In genomic region chr3:132084680-132085079, GRCm38 (mm10) we compare ENCODE assay signal across 8 mouse cellular contexts. TPM values are rescaled to one million over a fixed set of nuclear protein-coding genes. Genes with fewer than 3 reads are reported as not detected.
DNase-seq lines count a peak whose midpoint lies in the region; ATAC-seq lines count a peak whose summit lies in the region.

No protein-coding gene starts in this region.

- no peaks in the 10 kb centered on the region for H3K36me3 ChIP-seq in embryonic facial prominence, embryonic 11.5 days (replicated peaks; ENCODE audit: control insufficient read depth, insufficient read depth, low read depth, low read length)
- no peaks in the 10 kb centered on the region for H3K36me3 ChIP-seq in intestine, embryonic 16.5 days (ENCODE audit: control insufficient read depth, insufficient read depth, low read length)
- H3K36me3 ChIP-seq in midbrain, embryonic 11.5 days (ENCODE audit: control insufficient read depth, insufficient read depth, low read length): no peaks in the 10 kb centered on the region

- peak overlapping the region; percentile 91 for H3K4me2 ChIP-seq in embryonic facial prominence, embryonic 11.5 days (ENCODE audit: low read depth, low read length)
- H3K4me2 ChIP-seq in intestine, embryonic 16.5 days (ENCODE audit: low read depth, low read length): peak overlapping the region; percentile 70
- H3K4me2 ChIP-seq in midbrain, embryonic 11.5 days: peak overlapping the region; percentile 64

- H3K4me3 ChIP-seq in embryonic facial prominence, embryonic 11.5 days (ENCODE audit: low read depth, low read length): peak overlapping the region; percentile 54
- peak overlapping the region; percentile 49 for H3K4me3 ChIP-seq in intestine, embryonic 16.5 days (ENCODE audit: low read length)
- H3K4me3 ChIP-seq in midbrain, embryonic 11.5 days (ENCODE audit: low read depth, low read length): peak overlapping the region; percentile 51

- H3K9ac ChIP-seq in embryonic facial prominence, embryonic 11.5 days (replicated peaks; ENCODE audit: low read length): peak overlapping the region; percentile 60
- H3K9ac ChIP-seq in intestine, embryonic 16.5 days (ENCODE audit: low read depth, low read length): peak overlapping the region; percentile 57; the same call in 1 of the 2 replicates
- H3K9ac ChIP-seq in midbrain, embryonic 11.5 days (ENCODE audit: low read length): peak overlapping the region; percentile 30; the same call in 1 of the 2 replicates

- ATAC-seq in embryonic facial prominence, embryonic 11.5 days (replicated peaks; ENCODE audit: insufficient number of reproducible peaks, low FRiP score, low TSS enrichment, low read depth): peak; percentile 27; the same call in 1 of the 2 replicates
- peak; percentile 32; the same call in 1 of the 2 replicates for ATAC-seq in intestine, embryonic 16.5 days
- peak; percentile 18 for ATAC-seq in midbrain, embryonic 11.5 days (ENCODE audit: low FRiP score)
- ATAC-seq in CD4-positive, CD25-positive, alpha-beta regulatory T cell, adult 4 months: no peak

- 1% methylated on average over 8 of the region's 8 CpGs for WGBS in embryonic facial prominence, embryonic 11.5 days
- WGBS in intestine, embryonic 16.5 days: 3% methylated on average over 8 of the region's 8 CpGs
- 5% methylated on average over 8 of the region's 8 CpGs for WGBS in midbrain, embryonic 11.5 days

- intact Hi-C loops in heart, postnatal 25 days (cut with DNase I): loop anchor here (10.0 kb wide), 1 partner anchor 110 kb away; no protein-coding TSS in a partner anchor

- H3K27me3 ChIP-seq in embryonic facial prominence, embryonic 11.5 days (ENCODE audit: control insufficient read depth, insufficient read depth, low read length): peaks cover 3% of the 10 kb centered on the region; the same call in 1 of the 2 replicates
- peaks cover 14% of the 10 kb centered on the region for H3K27me3 ChIP-seq in intestine, embryonic 16.5 days (replicated peaks; ENCODE audit: control insufficient read depth, insufficient read depth, low read length)
- H3K27me3 ChIP-seq in midbrain, embryonic 11.5 days (ENCODE audit: control insufficient read depth, insufficient read depth, low read length): peaks cover 17% of the 10 kb centered on the region

- H3K27ac ChIP-seq in embryonic facial prominence, embryonic 11.5 days (replicated peaks; ENCODE audit: low read depth, low read length): no peak overlapping the region
- H3K27ac ChIP-seq in intestine, embryonic 16.5 days (ENCODE audit: low read length): no peak overlapping the region
- no peak overlapping the region for H3K27ac ChIP-seq in midbrain, embryonic 11.5 days (ENCODE audit: low read depth, low read length)

- H3K4me1 ChIP-seq in embryonic facial prominence, embryonic 11.5 days (ENCODE audit: control insufficient read depth, insufficient read depth, low read length): peaks cover 3% of the 10 kb centered on the region; the same call in 1 of the 2 replicates
- peaks cover 13% of the 10 kb centered on the region for H3K4me1 ChIP-seq in intestine, embryonic 16.5 days (ENCODE audit: control insufficient read depth, insufficient read depth, low read length)
- H3K4me1 ChIP-seq in midbrain, embryonic 11.5 days (ENCODE audit: control insufficient read depth, insufficient read depth, low read length): peaks cover 17% of the 10 kb centered on the region

- no peaks in the 10 kb centered on the region for H3K9me3 ChIP-seq in embryonic facial prominence, embryonic 11.5 days (replicated peaks; ENCODE audit: control insufficient read depth, low read length)
- H3K9me3 ChIP-seq in intestine, embryonic 16.5 days (ENCODE audit: control insufficient read depth, low read length): no peaks in the 10 kb centered on the region
- no peaks in the 10 kb centered on the region for H3K9me3 ChIP-seq in midbrain, embryonic 11.5 days (ENCODE audit: control insufficient read depth, low read length)

- peak; percentile 55 for DNase-seq in heart, adult 11 months
- no peak for DNase-seq in heart, postnatal 25 days (ENCODE audit: low spot score)
- DNase-seq in embryonic facial prominence, embryonic 11.5 days (ENCODE audit: low spot score): peak; percentile 33
- peak; percentile 91 for DNase-seq in midbrain, embryonic 11.5 days (ENCODE audit: low spot score, missing footprints)
- DNase-seq in spleen, postnatal 14 days (ENCODE audit: low spot score in 2 of 2): no peak
- no peak for DNase-seq in cerebellum, postnatal 10 days

RNA-seq across cellular contexts. Expression of gene Dkk2, which starts 0.4 kb away (rescaled TPM):
- total RNA-seq in heart, postnatal 25 days (2021): under 1 TPM in 1 of 2 experiments, not detected in 1; 0.16 TPM
- 20.0 and 22.7 TPM in 2 replicates for polyA plus RNA-seq in embryonic facial prominence, embryonic 11.5 days (2014; fragmentation: Nextera tagmentation; extraction: Ambion mirVana)
- 7.9 and 8.4 TPM in 2 replicates for polyA plus RNA-seq in intestine, embryonic 16.5 days (2015; fragmentation: Nextera tagmentation; extraction: Ambion mirVana)
- polyA plus RNA-seq in midbrain, embryonic 11.5 days (2014; fragmentation: Nextera tagmentation; extraction: Ambion mirVana): 19.6 and 23.7 TPM in 2 replicates
- under 1 TPM in 1 of 2 experiments, not detected in 1; 0.08 TPM for polyA plus RNA-seq in CD4-positive, CD25-positive, alpha-beta regulatory T cell, adult 4 months (2017; shearing (Covaris generic))

Comparison
In these comparisons a context has a peak if more than half of its experiments do, and no peak if none do; other contexts are left out.
1. DNase-seq: peak in heart, adult 11 months (single experiment), embryonic facial prominence, embryonic 11.5 days (single experiment) and midbrain, embryonic 11.5 days (single experiment); none in heart, postnatal 25 days (single experiment), spleen, postnatal 14 days (0 of 2) and cerebellum, postnatal 10 days (0 of 2).
2. Peak in every context shown above with its lines, with median percentiles within 50 percentile points of each other: H3K4me2 ChIP-seq, H3K4me3 ChIP-seq and H3K9ac ChIP-seq.